Mouse (Mus musculus): ENCODE measurements around the gene Spata6. TPM values are rescaled to one million over a fixed set of nuclear protein-coding genes. Genes with fewer than 3 reads are reported as not detected.

Spata6 gene
- total RNA-seq, 2 experiments from 2014 or later: 12.2 to 13.1 TPM

- intact Hi-C loops (cut with DNase I): no loop called here
- DNase-seq: no peak
These were observed 83.4 kb downstream of the Spata6 start for GRCm38 (mm10) chr4:111803164-111803563.

GRCm38 (mm10) chr4:111817478-111817877 lies 97.7 kb downstream of the Spata6 start:
- intact Hi-C loops (cut with DNase I): no loop called here
- DNase-seq: no peak

- intact Hi-C loops (cut with DNase I): no loop called here
- no peak for DNase-seq
These were observed 119.1 kb downstream of the Spata6 start for GRCm38 (mm10) chr4:111838882-111839281.

- intact Hi-C loops (cut with DNase I): no loop called here
- DNase-seq: no peak
These were observed 132.8 kb downstream of the Spata6 start for GRCm38 (mm10) chr4:111852626-111853025.

DNA sequence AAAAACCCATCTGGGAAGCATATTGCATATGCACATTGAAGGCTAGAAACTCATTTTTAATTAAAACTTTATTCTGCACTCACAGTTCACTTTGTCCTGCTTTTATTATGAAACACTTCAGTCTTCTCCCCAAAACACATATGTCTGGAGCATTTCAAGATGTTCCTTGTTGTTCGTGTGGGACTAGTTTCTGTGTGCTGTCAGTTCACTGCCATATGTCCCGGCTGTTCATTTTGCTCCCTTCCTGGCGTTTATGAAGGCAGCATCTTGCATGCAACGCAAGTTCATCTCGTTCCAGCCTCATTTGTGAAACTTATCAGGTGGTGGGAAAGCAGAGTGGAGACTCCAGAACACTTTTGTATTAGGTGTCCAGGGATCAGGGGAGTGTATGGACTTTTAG lies 146.9 kb downstream of the Spata6 start:
- intact Hi-C loops (cut with DNase I): no loop called here
- no peak for DNase-seq

DNA sequence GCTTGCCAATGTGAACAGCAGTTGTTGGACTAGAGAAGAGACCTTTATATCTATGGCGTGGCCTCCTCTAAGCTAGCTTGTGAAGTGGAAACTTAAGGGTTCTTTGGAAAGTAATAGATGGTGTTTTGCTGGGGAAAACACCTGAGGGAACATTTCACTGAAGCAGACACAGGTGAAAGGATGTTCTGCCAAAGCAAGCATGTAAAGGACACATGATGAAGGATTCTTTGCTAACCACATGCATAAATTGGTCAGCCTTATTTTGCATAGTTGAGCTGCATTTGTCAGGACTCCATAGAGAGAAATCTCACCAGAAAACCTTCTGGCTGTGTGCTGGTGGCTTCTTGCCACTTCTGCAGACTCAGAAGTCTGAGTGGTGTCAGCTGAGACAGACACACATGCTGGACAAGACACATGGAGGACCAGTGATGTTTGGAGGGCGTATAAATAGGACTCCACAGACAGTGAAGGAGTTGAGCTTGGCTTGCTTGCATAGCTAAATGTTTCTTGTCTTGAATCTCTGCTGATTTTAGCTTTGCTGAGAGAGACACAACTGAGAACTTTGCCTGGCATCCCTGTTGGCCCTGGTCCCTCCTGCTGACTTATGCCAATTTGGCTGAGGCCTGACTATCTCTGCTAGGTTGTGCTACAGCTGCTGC lies 148.1 kb downstream of the Spata6 start:
- no peak for DNase-seq

More for the DNA sequence above, 148.1 kb downstream of the Spata6 start:
- intact Hi-C loops (cut with DNase I): no loop called here

Other genes with a start within 250 kb of the Spata6 start
- under 1 TPM in 1 of 2 experiments, not detected in 1; 0.41 TPM for gene Slc5a9, start 182.9 kb downstream of the Spata6 start, total RNA-seq (2021)
- gene Skint8, start 199.4 kb downstream of the Spata6 start, total RNA-seq (2021): not detected

All from heart, postnatal 14 days (tissue).